In the genomic region with DNA sequence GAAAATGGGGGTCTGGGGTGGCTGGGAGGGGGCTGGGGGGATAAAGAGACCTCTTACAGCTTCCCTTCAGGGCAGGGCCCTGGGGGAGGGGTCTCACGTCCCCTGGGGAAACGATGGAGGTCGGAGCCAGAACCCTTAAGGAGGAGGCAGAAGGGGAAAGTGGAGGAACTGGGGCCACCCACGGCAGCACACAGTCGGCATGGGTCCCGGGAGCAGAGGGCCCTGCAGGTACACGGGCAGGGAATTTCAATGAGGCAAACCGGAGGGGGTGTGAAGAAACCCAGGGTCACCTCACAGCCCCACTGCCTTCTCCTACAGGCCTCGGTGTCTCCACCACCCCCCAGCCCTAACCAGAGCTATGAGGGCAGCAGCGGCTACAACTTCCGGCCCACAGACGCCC, we compare ENCODE assay signal across 22 mouse cellular contexts. TPM values are rescaled to one million over a fixed set of nuclear protein-coding genes. Genes with fewer than 3 reads are reported as not detected.
A peak's percentile ranks its signal among the peaks of the same experiment; 100 is the strongest.
DNase-seq lines count a peak whose midpoint lies in the region; ATAC-seq lines count a peak whose summit lies in the region.
"Had no signal": no experiment of that assay in that cellular context is flagged by ENCODE, and none has a peak within 500 bp of the region (broad histone marks: within the 10 kb centered on the region; RNA-seq: fewer than 3 reads in every experiment).

No protein-coding gene starts in this region.

- whole genome bisulfite sequencing in neural tube, embryonic 13.5 days = 80% methylated on average over 12 of the region's 12 CpGs
- WGBS in limb, embryonic 10.5 days = 81% methylated on average over 12 of the region's 12 CpGs

- no peak overlapping the region for H3K4me3 ChIP-seq in neural tube, embryonic 13.5 days
- H3K4me3 ChIP-seq in limb, embryonic 10.5 days = peak overlapping the region; percentile 75; the same call in 1 of the 2 replicates
- H3K4me3 ChIP-seq: heart, embryonic 10.5 days; limb, embryonic 15.5 days; midbrain, embryonic 12.5 days had no signal

- no peak for ATAC-seq in neural tube, embryonic 13.5 days (ENCODE audit: low read depth)
- ATAC-seq: forebrain, embryonic 16.5 days; hindbrain, postnatal 0 days; intestine, embryonic 16.5 days had no signal

- 0 out of 2 replicates have a peak overlapping the region, but pooled peaks have one; percentile 12 for H3K9ac ChIP-seq in neural tube, embryonic 13.5 days
- H3K9ac ChIP-seq: limb, embryonic 15.5 days had no signal

- H3K4me2 ChIP-seq in neural tube, embryonic 13.5 days = no peak overlapping the region
- H3K4me2 ChIP-seq: limb, embryonic 15.5 days; midbrain, embryonic 12.5 days had no signal

- no peak overlapping the region for H3K27ac ChIP-seq in neural tube, embryonic 13.5 days (replicated peaks)
- H3K27ac ChIP-seq in limb, embryonic 10.5 days = peak overlapping the region; percentile 9; the same call in 1 of the 2 replicates
- H3K27ac ChIP-seq: forebrain, embryonic 10.5 days; heart, embryonic 10.5 days; hindbrain, postnatal 0 days; limb, embryonic 15.5 days; midbrain, embryonic 12.5 days had no signal

- DNase-seq in heart, adult 11 months = peak; percentile 92
- DNase-seq in heart, postnatal 36 days = no peak
- DNase-seq in neural tube, embryonic 10.5 days (ENCODE audit: extremely low spot score, low spot score) = no peak
- DNase-seq in limb, embryonic 10.5 days (ENCODE audit: low spot score) = no peak
- peak; percentile 48 for DNase-seq in testis, postnatal 10 days (ENCODE audit: low spot score)
- no peak for DNase-seq in ovary, adult 18-20 months (ENCODE audit: low spot score)
- DNase-seq: adrenal gland, adult 8-10 months; cerebellum, postnatal 36 days; kidney, postnatal 36 days; lung, adult 2 months; lung, postnatal 14 days; retina, postnatal 1 day; thymus, adult 2 months; thymus, postnatal 4 days had no signal

- intact Hi-C loops in heart, postnatal 36 days (cut with DNase I) = no loop called here

- H3K36me3 ChIP-seq in neural tube, embryonic 13.5 days = peaks cover 31% of the 10 kb centered on the region
- H3K36me3 ChIP-seq in limb, embryonic 10.5 days = peaks cover 41% of the 10 kb centered on the region

- peaks cover 55% of the 10 kb centered on the region for H3K4me1 ChIP-seq in neural tube, embryonic 13.5 days (replicated peaks)
- H3K4me1 ChIP-seq in limb, embryonic 10.5 days = peaks cover 65% of the 10 kb centered on the region

- no peaks in the 10 kb centered on the region for H3K27me3 ChIP-seq in neural tube, embryonic 13.5 days
- H3K27me3 ChIP-seq in limb, embryonic 10.5 days (ENCODE audit: low read depth, poor library complexity, severe bottlenecking) = no peaks in the 10 kb centered on the region
- H3K27me3 ChIP-seq: limb, embryonic 15.5 days; midbrain, embryonic 12.5 days had no signal

- no peaks in the 10 kb centered on the region for H3K9me3 ChIP-seq in neural tube, embryonic 13.5 days
- H3K9me3 ChIP-seq in limb, embryonic 10.5 days (replicated peaks) = no peaks in the 10 kb centered on the region
- H3K9me3 ChIP-seq: forebrain, embryonic 10.5 days; heart, embryonic 10.5 days; limb, embryonic 15.5 days; midbrain, embryonic 12.5 days had no signal

RNA-seq across cellular contexts. Expression of a gene that starts 2.9 kb away (rescaled TPM):
- total RNA-seq in heart, postnatal 36 days (2021) = 10 to 100 TPM; 86.2 to 90.3 TPM
- 141 and 147 TPM in 2 replicates for polyA plus RNA-seq in neural tube, embryonic 13.5 days (2015; fragmentation: Nextera tagmentation; extraction: Ambion mirVana)
- 184 and 188 TPM in 2 replicates for polyA plus RNA-seq in limb, embryonic 10.5 days (2016; fragmentation: Nextera tagmentation; extraction: Ambion mirVana)

RNA-seq across cellular contexts. Expression of a gene that starts 3.6 kb away (rescaled TPM):
- 10 to 100 TPM; 13.9 to 14.5 TPM for total RNA-seq in heart, postnatal 36 days (2021)
- 17.3 and 19.1 TPM in 2 replicates for polyA plus RNA-seq in neural tube, embryonic 13.5 days (2015; fragmentation: Nextera tagmentation; extraction: Ambion mirVana)
- 3.5 and 5.0 TPM in 2 replicates for polyA plus RNA-seq in limb, embryonic 10.5 days (2016; fragmentation: Nextera tagmentation; extraction: Ambion mirVana)

RNA-seq across cellular contexts. Expression of a gene that starts 4.6 kb away (rescaled TPM):
- 1 to 10 TPM; 4.1 to 6.4 TPM for total RNA-seq in heart, postnatal 36 days (2021)
- 4.1 and 4.9 TPM in 2 replicates for polyA plus RNA-seq in neural tube, embryonic 13.5 days (2015; fragmentation: Nextera tagmentation; extraction: Ambion mirVana)
- 2.8 and 3.1 TPM in 2 replicates for polyA plus RNA-seq in limb, embryonic 10.5 days (2016; fragmentation: Nextera tagmentation; extraction: Ambion mirVana)

RNA-seq across cellular contexts. Expression of a gene that starts 19.6 kb away (rescaled TPM):
- under 1 TPM; 0.44 to 0.95 TPM for total RNA-seq in heart, postnatal 36 days (2021)
- 2.5 and 3.2 TPM in 2 replicates for polyA plus RNA-seq in neural tube, embryonic 13.5 days (2015; fragmentation: Nextera tagmentation; extraction: Ambion mirVana)
- 12.3 and 12.6 TPM in 2 replicates for polyA plus RNA-seq in limb, embryonic 10.5 days (2016; fragmentation: Nextera tagmentation; extraction: Ambion mirVana)

RNA-seq across cellular contexts. Expression of a gene that starts 36.5 kb away (rescaled TPM):
- total RNA-seq in heart, postnatal 36 days (2021) = 1 to 10 TPM; 2.1 to 2.6 TPM
- 17.8 and 19.8 TPM in 2 replicates for polyA plus RNA-seq in neural tube, embryonic 13.5 days (2015; fragmentation: Nextera tagmentation; extraction: Ambion mirVana)
- polyA plus RNA-seq in limb, embryonic 10.5 days (2016; fragmentation: Nextera tagmentation; extraction: Ambion mirVana) = 20.6 and 22.0 TPM in 2 replicates

Comparison
In these comparisons a context has a peak if more than half of its experiments do, and no peak if none do; other contexts are left out.
1. DNase-seq: peak in heart, adult 11 months (single experiment) and testis, postnatal 10 days (single experiment); none in heart, postnatal 36 days (0 of 2), neural tube, embryonic 10.5 days (single experiment), limb, embryonic 10.5 days (single experiment) and ovary, adult 18-20 months (single experiment).